Comparison of ENCODE assay signal across 9 mouse cellular contexts in genomic region chr12:84468701-84469100, GRCm38 (mm10). TPM values are rescaled to one million over a fixed set of nuclear protein-coding genes. Genes with fewer than 3 reads are reported as not detected.
DNase-seq lines count a peak whose midpoint lies in the region; ATAC-seq and TF ChIP-seq lines count a peak whose summit lies in the region.
"Had no signal": no experiment of that assay in that cellular context is flagged by ENCODE, and none has a peak within 500 bp of the region (broad histone marks: within the 10 kb centered on the region; RNA-seq: fewer than 3 reads in every experiment).

No protein-coding gene starts in this region.

- H3K9me3 ChIP-seq in hindbrain, postnatal 0 days (ENCODE audit: low read length) = no peaks in the 10 kb centered on the region
- no peaks in the 10 kb centered on the region for H3K9me3 ChIP-seq in hindbrain, embryonic 16.5 days (ENCODE audit: control insufficient read depth, low read length)

- 2% methylated on average over 1 of the region's 1 CpGs for WGBS in hindbrain, postnatal 0 days
- 8% methylated on average over 1 of the region's 1 CpGs for WGBS in hindbrain, embryonic 16.5 days

- H3K4me3 ChIP-seq in hindbrain, postnatal 0 days (ENCODE audit: low read length) = no peak overlapping the region
- no peak overlapping the region for H3K4me3 ChIP-seq in hindbrain, embryonic 16.5 days (ENCODE audit: low read length)

- no peak overlapping the region for H3K4me2 ChIP-seq in hindbrain, postnatal 0 days (ENCODE audit: low read depth, low read length)
- H3K4me2 ChIP-seq in hindbrain, embryonic 16.5 days (ENCODE audit: low read length) = no peak overlapping the region

- H3K27me3 ChIP-seq in hindbrain, postnatal 0 days (ENCODE audit: insufficient read depth, low read length) = no peaks in the 10 kb centered on the region
- H3K27me3 ChIP-seq in hindbrain, embryonic 16.5 days (replicated peaks; ENCODE audit: control insufficient read depth, insufficient read depth, low read length) = no peaks in the 10 kb centered on the region

- TF ChIP-seq CTCF in hindbrain, postnatal 0 days (IDR thresholded peaks at IDR 0.05; ENCODE audit: low read depth) = peak; percentile 77

- H3K36me3 ChIP-seq in hindbrain, postnatal 0 days (ENCODE audit: insufficient read depth, low read length) = peaks cover 17% of the 10 kb centered on the region; the same call in 1 of the 2 replicates
- no peaks in the 10 kb centered on the region for H3K36me3 ChIP-seq in hindbrain, embryonic 16.5 days (ENCODE audit: control insufficient read depth, insufficient read depth, low read length)

- H3K4me1 ChIP-seq in hindbrain, postnatal 0 days (ENCODE audit: insufficient read depth, low read length) = no peaks in the 10 kb centered on the region
- H3K4me1 ChIP-seq in hindbrain, embryonic 16.5 days (ENCODE audit: control insufficient read depth, insufficient read depth, low read depth, low read length) = no peaks in the 10 kb centered on the region

- peak; percentile 78 for DNase-seq in hindbrain, postnatal 0 days (ENCODE audit: low spot score)
- peak; percentile 61 for DNase-seq in A20 (ENCODE audit: low read depth, low spot score)
- DNase-seq in MEL-GATA-1-ER (ENCODE audit: extremely low read depth, low read depth) = peak; percentile 37
- DNase-seq in cerebellum, adult 9-11 months = no peak
- DNase-seq in testis, postnatal 14 days (ENCODE audit: low spot score) = no peak
- DNase-seq in right cerebral cortex, postnatal 4 days = no peak
- DNase-seq: cerebellum, postnatal 36 days had no signal

- no peak for ATAC-seq in hindbrain, postnatal 0 days
- no peak for ATAC-seq in hindbrain, embryonic 16.5 days
- peak; percentile 49 to 62; a peak in 1 of 4 replicates for ATAC-seq in hematopoietic stem cell, adult 5-6 weeks (replicated peaks in 1 of 2; ENCODE audit: insufficient read depth in 1 of 2, low FRiP score in 2 of 2, low TSS enrichment in 1 of 2, low read depth in 1 of 2, poor library complexity in 2 of 2, severe bottlenecking in 2 of 2)

- H3K9ac ChIP-seq in hindbrain, postnatal 0 days (replicated peaks; ENCODE audit: low read length) = no peak overlapping the region
- H3K9ac ChIP-seq in hindbrain, embryonic 16.5 days (ENCODE audit: low read depth, low read length) = no peak overlapping the region

- no peak overlapping the region for H3K27ac ChIP-seq in hindbrain, postnatal 0 days
- H3K27ac ChIP-seq in hindbrain, embryonic 16.5 days (ENCODE audit: low read depth, low read length) = no peak overlapping the region

RNA-seq across cellular contexts. Expression of gene Lin52, which starts 17.5 kb away (rescaled TPM):
- total RNA-seq in hindbrain, postnatal 0 days (2014; rRNA removed) = 23.1 and 23.5 TPM in 2 replicates
- polyA plus RNA-seq in hindbrain, postnatal 0 days (2015; fragmentation: Nextera tagmentation; extraction: Ambion mirVana) = 20.4 and 25.2 TPM in 2 replicates
- 31.9 and 32.4 TPM in 2 replicates for polyA plus RNA-seq in hindbrain, embryonic 16.5 days (2015; fragmentation: Nextera tagmentation; extraction: Ambion mirVana)
- total RNA-seq in hematopoietic stem cell, adult 5-6 weeks (2017) = 26.6 and 35.2 TPM in 2 replicates

RNA-seq across cellular contexts. Expression of gene Aldh6a1, which starts 17.9 kb away (rescaled TPM):
- 37.5 and 47.2 TPM in 2 replicates for total RNA-seq in hindbrain, postnatal 0 days (2014; rRNA removed)
- polyA plus RNA-seq in hindbrain, postnatal 0 days (2015; fragmentation: Nextera tagmentation; extraction: Ambion mirVana) = 46.5 and 52.1 TPM in 2 replicates
- 41.3 and 41.8 TPM in 2 replicates for polyA plus RNA-seq in hindbrain, embryonic 16.5 days (2015; fragmentation: Nextera tagmentation; extraction: Ambion mirVana)
- total RNA-seq in hematopoietic stem cell, adult 5-6 weeks (2017) = 20.3 and 22.3 TPM in 2 replicates

RNA-seq across cellular contexts. Expression of gene Rnf113a2, which starts 51.7 kb away (rescaled TPM):
- 3.2 and 7.4 TPM in 2 replicates for total RNA-seq in hindbrain, postnatal 0 days (2014; rRNA removed)
- 20.1 and 21.3 TPM in 2 replicates for polyA plus RNA-seq in hindbrain, postnatal 0 days (2015; fragmentation: Nextera tagmentation; extraction: Ambion mirVana)
- polyA plus RNA-seq in hindbrain, embryonic 16.5 days (2015; fragmentation: Nextera tagmentation; extraction: Ambion mirVana) = 21.3 and 23.5 TPM in 2 replicates
- total RNA-seq in hematopoietic stem cell, adult 5-6 weeks (2017) = 36.1 and 45.4 TPM in 2 replicates

RNA-seq across cellular contexts. Expression of gene Bbof1, which starts 59.8 kb away (rescaled TPM):
- total RNA-seq in hindbrain, postnatal 0 days (2014; rRNA removed) = 2.2 and 2.4 TPM in 2 replicates
- 2.1 and 2.3 TPM in 2 replicates for polyA plus RNA-seq in hindbrain, postnatal 0 days (2015; fragmentation: Nextera tagmentation; extraction: Ambion mirVana)
- polyA plus RNA-seq in hindbrain, embryonic 16.5 days (2015; fragmentation: Nextera tagmentation; extraction: Ambion mirVana) = 2.9 and 3.5 TPM in 2 replicates
- 6.3 and 6.6 TPM in 2 replicates for total RNA-seq in hematopoietic stem cell, adult 5-6 weeks (2017)

RNA-seq across cellular contexts. Expression of gene Entpd5, which starts 59.9 kb away (rescaled TPM):
- total RNA-seq in hindbrain, postnatal 0 days (2014; rRNA removed) = 15.6 and 20.8 TPM in 2 replicates
- 13.2 and 13.4 TPM in 2 replicates for polyA plus RNA-seq in hindbrain, postnatal 0 days (2015; fragmentation: Nextera tagmentation; extraction: Ambion mirVana)
- 11.9 and 14.6 TPM in 2 replicates for polyA plus RNA-seq in hindbrain, embryonic 16.5 days (2015; fragmentation: Nextera tagmentation; extraction: Ambion mirVana)
- total RNA-seq in hematopoietic stem cell, adult 5-6 weeks (2017) = 44.0 and 58.7 TPM in 2 replicates

Comparison
In these comparisons a context has a peak if more than half of its experiments do, and no peak if none do; other contexts are left out.
1. ATAC-seq: peak in hematopoietic stem cell, adult 5-6 weeks (2 of 2); none in hindbrain, postnatal 0 days (single experiment) and hindbrain, embryonic 16.5 days (single experiment).
2. DNase-seq: peak in hindbrain, postnatal 0 days (single experiment), A20 (single experiment) and MEL-GATA-1-ER (single experiment); none in cerebellum, adult 9-11 months (single experiment), testis, postnatal 14 days (single experiment) and right cerebral cortex, postnatal 4 days (single experiment).